Mouse (Mus musculus): ENCODE data around the gene Kat5. TPM values are rescaled to one million over a fixed set of nuclear protein-coding genes. Genes with fewer than 3 reads are reported as not detected.

Gene Kat5
- total RNA-seq, 2 experiments from 2014 or later, result 20.9 to 23.7 TPM

DNA sequence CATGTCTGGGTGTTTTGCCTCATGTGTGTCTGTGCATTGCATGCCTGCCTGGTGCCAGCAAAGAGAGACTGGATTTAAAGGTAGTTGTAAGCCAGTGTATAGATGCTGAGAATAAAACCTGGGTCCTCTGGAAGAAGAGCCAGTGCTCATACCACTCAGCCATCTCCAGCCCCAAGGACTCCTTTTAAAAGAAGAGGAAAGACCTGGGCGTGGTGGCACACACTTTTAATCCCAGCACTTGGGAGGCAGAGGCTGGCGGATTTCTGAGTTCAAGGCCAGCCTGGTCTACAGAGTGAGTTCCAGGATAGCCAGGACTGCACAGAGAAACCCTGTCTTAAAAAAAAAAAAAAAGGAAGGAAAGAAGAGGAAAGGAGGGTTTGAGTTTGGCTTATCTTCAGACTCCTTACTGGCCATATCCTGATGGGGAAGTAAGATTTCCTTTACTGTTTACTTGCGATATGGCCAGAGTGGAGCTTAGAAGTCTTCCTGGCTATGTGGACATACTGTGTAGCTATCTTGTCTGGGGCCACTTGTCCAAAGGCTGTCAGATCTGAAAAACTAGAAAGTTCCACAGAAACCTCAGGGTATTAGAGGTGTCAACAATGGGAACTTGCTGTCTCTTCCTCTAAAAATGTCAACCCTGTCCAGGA, 2.9 kb upstream of the Kat5 start:
- Histone ChIP-seq H3K27ac (no peak overlapping the region), H3K4me3 (no peak overlapping the region)
- DNase-seq, result no peak
- intact Hi-C loops (cut with DNase I), result no loop called here
- no peak for TF ChIP-seq CTCF (IDR thresholded peaks at IDR 0.05)

DNA sequence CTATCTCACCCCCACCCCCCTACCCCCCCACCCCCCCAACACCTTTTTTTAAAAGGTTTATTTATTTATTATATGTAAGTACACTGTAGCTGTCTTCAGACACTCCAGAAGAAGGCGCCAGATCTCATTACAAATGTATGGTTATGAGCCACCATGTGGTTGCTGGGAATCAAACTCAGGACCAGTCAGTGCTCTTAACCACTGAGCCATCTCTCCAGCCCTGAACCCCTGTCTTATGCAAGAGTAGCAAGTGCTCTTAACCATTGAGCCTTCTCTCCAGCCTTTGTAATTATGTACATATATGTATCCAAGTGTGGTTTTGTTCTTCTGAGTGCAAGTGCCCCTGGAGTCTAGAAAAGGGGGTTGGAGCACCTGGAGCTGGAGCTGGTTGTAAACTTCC, 1.9 kb upstream of the Kat5 start:
- no peak for TF ChIP-seq CTCF (IDR thresholded peaks at IDR 0.05)
- no peak overlapping the region for H3K4me3 ChIP-seq
- no peak for DNase-seq
- intact Hi-C loops (cut with DNase I), result loop anchor here (2.0 kb wide), 1 partner anchor 77 kb away; the partner anchor contains the start of genes Map3k11 and Pcnx3
- no peak overlapping the region for H3K27ac ChIP-seq

GRCm38 (mm10) chr19:5609171-5609546, 878 bp downstream of the Kat5 start:
- DNase-seq, result no peak
- intact Hi-C loops (cut with DNase I), result no loop called here
- peak overlapping the region; percentile 93 for H3K4me3 ChIP-seq
- no peak for TF ChIP-seq CTCF (IDR thresholded peaks at IDR 0.05)
- H3K27ac ChIP-seq, result peak overlapping the region; percentile 100

- intact Hi-C loops (cut with DNase I), result no loop called here
- H3K4me3 ChIP-seq, result peak overlapping the region; percentile 93
- no peak for TF ChIP-seq CTCF (IDR thresholded peaks at IDR 0.05)
- peak; percentile 30 for DNase-seq
- peak overlapping the region; percentile 100; the same call in 1 of the 2 replicates for H3K27ac ChIP-seq
Observed at GRCm38 (mm10) chr19:5608707-5609106, 1.3 kb downstream of the Kat5 start.

DNA sequence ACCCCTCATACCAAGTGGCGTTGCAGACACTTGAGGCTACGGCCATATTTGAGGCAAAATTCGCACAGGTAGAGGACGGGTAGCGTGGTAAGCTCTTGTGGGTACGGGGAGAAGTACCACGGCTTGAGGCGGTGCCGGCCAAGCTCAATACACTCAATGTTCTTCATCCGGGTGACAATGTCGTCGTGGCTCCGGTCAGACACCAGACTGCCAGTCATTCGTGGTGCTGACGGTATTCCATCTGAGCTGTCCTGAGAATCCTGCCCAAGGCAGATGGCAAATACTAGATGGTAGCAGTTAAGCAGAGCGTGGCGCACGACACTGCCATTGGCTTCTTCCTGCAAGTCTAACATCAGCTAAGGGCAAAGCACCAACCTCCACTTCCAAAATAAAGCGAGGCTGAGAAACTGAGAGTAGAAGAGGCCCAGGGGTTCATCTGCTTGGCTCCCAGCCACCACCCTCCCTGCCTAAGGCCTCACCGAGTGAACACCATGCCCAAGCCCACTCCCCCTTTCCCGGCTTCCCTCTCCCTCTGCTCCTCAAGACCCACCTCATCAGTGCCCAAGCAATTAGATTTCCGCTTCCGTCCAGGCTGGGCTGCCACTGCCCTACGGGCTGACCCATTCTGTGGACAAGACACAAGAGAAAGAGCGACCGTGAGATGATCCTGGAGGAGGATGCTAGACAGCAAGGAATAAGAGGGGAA, 2.2 kb downstream of the Kat5 start:
- intact Hi-C loops (cut with DNase I), result no loop called here
- no peak for TF ChIP-seq CTCF (IDR thresholded peaks at IDR 0.05)

DNA sequence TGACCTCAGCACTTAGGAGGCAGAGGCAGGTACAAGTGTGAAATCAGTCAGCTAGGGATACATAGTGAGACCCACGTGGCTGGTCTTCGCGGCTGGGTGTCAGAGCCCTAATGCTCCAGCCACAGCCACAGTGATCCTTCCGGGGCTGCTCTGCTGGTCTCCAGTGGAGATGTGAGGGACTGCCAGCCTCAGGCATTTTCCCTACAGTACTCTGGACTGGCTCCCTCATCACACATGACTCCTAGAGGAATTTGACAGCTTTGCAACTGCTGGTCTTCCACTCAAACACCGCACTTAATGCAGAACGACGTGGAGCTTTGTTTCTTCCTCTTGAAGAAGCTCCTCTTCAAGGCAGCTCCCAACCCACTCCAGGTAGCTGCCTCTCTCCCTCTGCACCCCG, 3.8 kb downstream of the Kat5 start:
- intact Hi-C loops (cut with DNase I), result no loop called here
- TF ChIP-seq CTCF (IDR thresholded peaks at IDR 0.05), result no peak
- Histone ChIP-seq H3K27ac (no peak overlapping the region), H3K4me3 (no peak overlapping the region)
- DNase-seq, result no peak

More for the DNA sequence above, 2.2 kb downstream of the Kat5 start:
- Histone ChIP-seq H3K27ac (no peak overlapping the region), H3K4me3 (no peak overlapping the region)
- DNase-seq, result no peak

DNA sequence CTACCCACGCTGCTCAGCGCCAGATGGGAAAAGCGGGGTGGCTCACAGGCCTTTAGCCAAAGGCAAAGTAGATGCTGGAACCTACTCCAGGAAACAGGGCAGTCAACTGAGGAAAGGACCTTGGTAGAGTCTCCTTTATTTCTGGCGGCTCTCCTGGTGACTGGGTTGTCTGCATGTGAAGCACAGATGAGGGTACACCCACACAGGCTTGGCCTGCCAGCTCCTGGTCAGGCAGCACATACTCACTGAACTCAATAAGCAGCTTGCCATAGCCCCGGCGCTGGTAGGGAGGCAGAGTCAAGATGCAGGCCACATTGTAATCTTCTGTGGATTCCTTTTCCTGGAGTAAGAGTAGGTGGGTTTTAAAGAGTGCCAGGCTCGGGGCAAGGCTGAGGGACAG, 4.9 kb downstream of the Kat5 start:
- intact Hi-C loops (cut with DNase I), result no loop called here
- Histone ChIP-seq H3K27ac (no peak overlapping the region), H3K4me3 (no peak overlapping the region)
- DNase-seq, result no peak
- no peak for TF ChIP-seq CTCF (IDR thresholded peaks at IDR 0.05)

- TF ChIP-seq CTCF (IDR thresholded peaks at IDR 0.05), result no peak
- no peak for DNase-seq
- no peak overlapping the region for H3K27ac ChIP-seq
- intact Hi-C loops (cut with DNase I), result no loop called here
- no peak overlapping the region for H3K4me3 ChIP-seq
Observed at GRCm38 (mm10) chr19:5603664-5604063, 6.4 kb downstream of the Kat5 start.

DNA sequence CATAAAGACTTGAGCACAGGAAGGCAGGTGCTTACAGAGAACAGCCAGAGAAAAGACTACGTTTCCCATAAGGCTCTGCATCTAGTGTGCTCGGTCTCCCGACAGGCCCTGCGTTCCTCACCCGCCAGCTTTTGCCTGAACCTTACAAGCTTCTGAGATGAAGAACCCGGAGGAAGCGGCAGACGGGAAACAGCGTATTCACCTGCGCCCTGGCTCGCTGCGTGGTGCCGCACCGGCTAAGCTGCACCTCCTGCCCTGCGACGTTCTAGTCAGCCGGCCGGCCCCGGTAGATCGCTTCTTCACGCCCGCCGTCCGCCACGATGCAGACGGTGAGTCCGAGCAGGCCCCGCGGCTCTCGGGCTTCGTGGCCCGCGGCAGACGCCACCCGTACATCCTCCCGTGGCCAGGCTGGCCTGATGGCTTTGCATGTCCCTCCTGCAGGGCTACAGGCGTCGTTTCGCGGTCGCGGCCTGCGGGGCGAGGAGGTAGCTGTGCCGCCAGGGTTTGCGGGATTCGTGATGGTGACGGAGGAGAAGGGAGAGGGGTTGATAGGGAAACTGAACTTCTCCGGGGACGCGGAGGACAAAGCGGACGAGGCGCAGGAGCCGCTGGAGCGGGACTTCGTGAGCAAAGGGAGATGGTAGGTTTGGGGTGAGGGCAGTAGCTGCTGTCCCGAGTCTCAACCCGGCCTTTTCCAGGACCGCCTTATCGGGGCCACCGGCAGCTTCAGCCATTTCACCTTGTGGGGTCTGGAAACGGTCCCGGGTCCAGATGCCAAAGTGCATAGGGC, 8.1 kb downstream of the Kat5 start, which contains the start of gene Rnaseh2c:
Rnaseh2c (plus strand) TSS at position 122 of the 790 bp plus-strand sequence.
- no peak for TF ChIP-seq CTCF (IDR thresholded peaks at IDR 0.05)
- H3K27ac ChIP-seq, result peak within 1 kb of the TSS; percentile 87
- peak within 1 kb of the TSS; percentile 97 for H3K4me3 ChIP-seq
- intact Hi-C loops (cut with DNase I), result no loop called here
- DNase-seq, result peak; percentile 81

DNA sequence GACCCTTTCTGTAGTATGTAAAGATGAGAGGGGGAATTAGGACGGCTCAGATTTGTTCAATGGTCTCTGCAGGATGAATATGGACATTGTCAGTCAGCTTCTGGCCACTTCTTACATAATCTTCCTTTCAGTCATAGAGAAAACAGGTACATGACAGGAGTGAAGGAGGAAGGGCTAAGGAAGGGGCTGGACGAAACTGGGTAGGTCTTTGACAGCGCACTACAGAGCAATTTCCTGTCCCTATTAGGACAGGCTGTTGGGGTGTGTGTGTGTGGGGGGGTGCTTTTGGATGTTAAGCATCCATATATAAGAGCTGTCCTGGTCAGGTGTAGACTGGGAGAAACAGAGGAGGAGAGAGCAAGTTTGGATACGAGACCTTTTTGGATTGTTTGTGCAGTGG, 10.8 kb downstream of the Kat5 start:
- H3K4me3 ChIP-seq, result no peak overlapping the region
- intact Hi-C loops (cut with DNase I), result no loop called here
- H3K27ac ChIP-seq, result no peak overlapping the region
- no peak for TF ChIP-seq CTCF (IDR thresholded peaks at IDR 0.05)
- DNase-seq, result no peak

- TF ChIP-seq CTCF (IDR thresholded peaks at IDR 0.05), result no peak
- no peak overlapping the region for H3K4me3 ChIP-seq
- intact Hi-C loops (cut with DNase I), result no loop called here
- DNase-seq, result no peak
- no peak overlapping the region for H3K27ac ChIP-seq
Observed at GRCm38 (mm10) chr19:5591888-5592287, 18.1 kb downstream of the Kat5 start.

DNA sequence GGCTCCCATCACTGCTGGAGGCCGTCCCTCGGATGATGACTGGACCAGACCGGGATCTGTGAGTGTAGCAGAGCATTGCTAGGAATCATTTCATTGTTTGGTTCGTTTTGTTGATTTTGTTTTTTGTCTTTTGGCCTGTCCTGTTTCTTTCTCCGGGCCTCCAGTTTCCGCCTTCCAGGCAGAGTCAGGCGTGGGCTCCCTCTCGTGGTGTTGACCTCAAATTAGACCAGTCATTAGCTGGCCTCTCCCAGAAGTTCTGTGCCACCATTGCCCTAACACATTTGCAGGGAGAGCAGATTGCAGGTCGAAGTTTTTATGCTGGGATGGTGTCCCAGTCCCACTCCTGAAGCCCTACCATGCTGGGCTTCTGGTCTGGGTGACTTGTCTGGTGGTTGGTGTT, 20.9 kb downstream of the Kat5 start:
- H3K27ac ChIP-seq, result no peak overlapping the region
- H3K4me3 ChIP-seq, result no peak overlapping the region
- DNase-seq, result no peak
- peak; percentile 20; the same call in 1 of the 2 replicates for TF ChIP-seq CTCF (IDR thresholded peaks at IDR 0.05)
- intact Hi-C loops (cut with DNase I), result no loop called here

DNA sequence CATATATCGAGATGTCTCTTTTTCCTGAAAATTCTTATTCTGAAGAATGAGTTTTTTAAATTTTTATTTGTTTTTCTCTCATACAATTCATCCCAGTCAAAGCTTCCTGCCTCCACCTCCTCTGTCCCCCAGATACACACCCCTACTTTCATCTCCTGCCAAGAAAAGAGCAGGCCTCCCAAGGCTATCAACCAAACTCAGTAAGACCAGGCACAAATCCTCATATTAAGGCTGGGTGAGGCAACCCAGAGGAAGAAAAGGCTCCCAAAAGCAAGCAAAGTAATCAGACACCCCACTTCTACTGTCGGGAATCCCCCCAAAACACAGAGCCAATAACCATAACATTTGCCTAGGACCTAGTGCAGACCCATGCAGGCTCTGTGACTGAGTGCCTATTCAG, 28.0 kb downstream of the Kat5 start:
- Histone ChIP-seq H3K27ac (no peak overlapping the region), H3K4me3 (no peak overlapping the region)
- DNase-seq, result no peak
- no peak for TF ChIP-seq CTCF (IDR thresholded peaks at IDR 0.05)
- intact Hi-C loops (cut with DNase I), result no loop called here

All from gastrocnemius, adult 2 months (tissue).